Mouse (Mus musculus) liver, adult 2 months (tissue): Measurements from ENCODE around the gene Gm13119.

Experiments
- CTCF ChIP-seq: fragments of 200-500 bp; IDR thresholded peaks from 2 replicates; pipeline ENCODE4 v1.5.1; 2011; ENCODE audit warnings: low read depth, low read length, control low read depth
- POLR2A ChIP-seq: fragments of 200-500 bp; IDR thresholded peaks from 2 replicates; pipeline ENCODE4 v1.6.1; 2011; ENCODE audit warnings: low read length, control low read depth; ENCODE audit not compliant: insufficient read depth; ENCODE audit errors: extremely low read depth

DNA sequence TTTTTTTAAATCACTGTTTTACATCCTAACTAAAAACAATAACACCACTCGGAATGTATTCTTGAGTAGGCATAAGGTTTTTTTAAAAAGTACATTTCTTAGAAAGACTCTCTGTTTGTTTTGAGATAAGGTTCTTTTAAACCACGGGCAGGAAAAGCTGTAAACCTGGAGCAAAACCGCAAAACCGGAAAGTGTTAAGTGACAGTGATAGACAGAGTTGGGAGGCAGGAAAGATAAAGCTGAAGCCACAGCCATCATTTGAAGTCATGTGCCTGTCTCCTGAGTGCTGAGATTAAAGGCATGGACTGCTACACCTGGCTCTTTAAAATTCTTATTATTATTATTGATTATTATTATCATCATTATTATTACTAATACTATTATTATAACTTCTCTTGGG, 45.0 kb downstream of the Gm13119 start:
- TF ChIP-seq CTCF (no peak), POLR2A (no peak)
